Mouse (Mus musculus) testis, adult 2 months (tissue): ENCODE results near the gene Pik3c2g. TPM values are rescaled to one million over a fixed set of nuclear protein-coding genes. Genes with fewer than 3 reads are reported as not detected.

Experiments
- H3K27ac ChIP-seq: fragments of 200-500 bp; 2 replicates; pipeline ENCODE4 v1.5.1; 2012; ENCODE audit warnings: low read depth, low read length; ENCODE audit not compliant: control insufficient read depth, insufficient read depth
- H3K27me3 ChIP-seq: fragments of 200-500 bp; 2 replicates; pipeline ENCODE4 v1.6.1; 2012; ENCODE audit warnings: mild to moderate bottlenecking, low read length, moderate library complexity; ENCODE audit not compliant: control insufficient read depth, insufficient read depth
- H3K36me3 ChIP-seq: fragments of 200-500 bp; 2 replicates; pipeline ENCODE4 v1.6.1; 2012; ENCODE audit warnings: mild to moderate bottlenecking, low read length; ENCODE audit not compliant: control insufficient read depth, insufficient read depth
- H3K4me1 ChIP-seq: fragments of 200-500 bp; 2 replicates; pipeline ENCODE4 v1.6.1; 2012; ENCODE audit warnings: low read length; ENCODE audit not compliant: control insufficient read depth, insufficient read depth
- H3K4me3 ChIP-seq: fragments of 200-500 bp; 2 replicates; pipeline ENCODE4 v1.5.1; 2012; ENCODE audit warnings: low read depth, mild to moderate bottlenecking, low read length, moderate library complexity, mixed read lengths; ENCODE audit not compliant: control insufficient read depth
- CTCF ChIP-seq: fragments of 200-500 bp; IDR thresholded peaks from 2 replicates; pipeline ENCODE4 v1.5.1; 2012; ENCODE audit warnings: low read depth, mild to moderate bottlenecking, inconsistent platforms, low read length, moderate library complexity; ENCODE audit not compliant: control insufficient read depth, insufficient read depth, insufficient replicate concordance
- POLR2A ChIP-seq: fragments of 200-500 bp; IDR thresholded peaks from 2 replicates; pipeline ENCODE4 v1.6.1; 2012; ENCODE audit warnings: low read depth, mild to moderate bottlenecking, inconsistent platforms, low read length, moderate library complexity; ENCODE audit not compliant: control insufficient read depth
- polyA plus RNA-seq: library from polyadenylated mRNA; depleted of rRNA; stranded (reverse); fragments of >200 nt; gene quantifications from 2 replicates; pipeline ENCODE4 v1.2.3, GENCODE M21; 2012

The Pik3c2g gene
- polyA plus RNA-seq, 1 experiment: 0.35 TPM

GRCm38 (mm10) chr6:139760978-139761377 is 174.0 kb downstream of the Pik3c2g start:
- no peaks in the 10 kb centered on the region for H3K4me1 ChIP-seq
- H3K4me3 ChIP-seq: no peak overlapping the region
- no peaks in the 10 kb centered on the region for H3K27me3 ChIP-seq
- H3K36me3 ChIP-seq: no peaks in the 10 kb centered on the region
- H3K27ac ChIP-seq: no peak overlapping the region
- TF ChIP-seq CTCF (no peak), POLR2A (no peak)

DNA sequence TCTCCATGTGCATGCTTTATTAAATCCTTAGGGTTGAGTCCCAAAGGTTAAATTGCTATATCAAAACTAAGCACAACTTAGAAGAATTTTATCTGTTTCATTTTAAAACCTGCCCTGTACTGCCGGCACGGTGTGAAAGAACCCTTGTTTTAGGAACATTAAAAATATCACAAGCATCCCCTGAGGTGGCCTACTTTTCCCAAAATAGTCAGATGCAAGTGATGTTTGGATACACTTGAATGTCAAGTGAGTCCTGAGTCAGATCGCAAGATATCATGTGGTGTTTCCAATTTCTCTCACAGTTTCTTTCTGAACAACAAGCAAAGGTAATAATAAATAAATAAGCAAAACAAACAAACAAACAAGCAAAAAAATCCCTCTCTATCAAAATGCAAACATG is 177.4 kb downstream of the Pik3c2g start:
- Histone ChIP-seq H3K36me3 (no peaks in the 10 kb centered on the region), H3K4me3 (no peak overlapping the region), H3K27me3 (no peaks in the 10 kb centered on the region), H3K4me1 (no peaks in the 10 kb centered on the region), H3K27ac (no peak overlapping the region)
- TF ChIP-seq CTCF (no peak), POLR2A (no peak)

- Histone ChIP-seq H3K36me3 (no peaks in the 10 kb centered on the region), H3K27ac (no peak overlapping the region), H3K4me3 (no peak overlapping the region), H3K4me1 (no peaks in the 10 kb centered on the region), H3K27me3 (no peaks in the 10 kb centered on the region)
- TF ChIP-seq POLR2A (no peak), CTCF (no peak)
Observed at GRCm38 (mm10) chr6:139769744-139770473, 182.9 kb downstream of the Pik3c2g start.

DNA sequence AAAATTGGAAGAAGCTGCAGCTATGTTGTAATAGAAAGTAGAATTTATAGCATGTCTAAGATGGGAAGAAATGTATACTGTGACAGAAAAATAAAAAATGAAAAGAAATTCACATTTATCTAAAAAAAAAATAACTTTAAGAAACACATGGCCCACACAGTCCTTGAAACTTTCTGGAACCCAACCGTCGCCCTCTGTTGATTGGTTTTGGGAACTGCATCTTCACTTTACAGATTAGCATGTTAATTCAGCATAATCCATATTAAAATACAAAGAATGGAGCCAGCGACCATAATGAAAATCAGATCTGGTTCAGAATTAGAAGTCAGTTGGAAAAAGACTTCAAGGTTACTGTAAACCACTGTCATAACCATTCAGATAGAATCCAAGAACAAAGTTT is 183.5 kb downstream of the Pik3c2g start:
- Histone ChIP-seq H3K4me3 (no peak overlapping the region), H3K36me3 (no peaks in the 10 kb centered on the region), H3K27ac (no peak overlapping the region), H3K4me1 (no peaks in the 10 kb centered on the region), H3K27me3 (no peaks in the 10 kb centered on the region)
- TF ChIP-seq CTCF: no peak
- TF ChIP-seq POLR2A: no peak

- Histone ChIP-seq H3K27ac (no peak overlapping the region), H3K4me1 (no peaks in the 10 kb centered on the region), H3K36me3 (no peaks in the 10 kb centered on the region), H3K4me3 (no peak overlapping the region), H3K27me3 (no peaks in the 10 kb centered on the region)
- TF ChIP-seq CTCF (no peak), POLR2A (no peak)
Observed at GRCm38 (mm10) chr6:139777576-139778282, 190.7 kb downstream of the Pik3c2g start.

GRCm38 (mm10) chr6:139780028-139780427 is 193.0 kb downstream of the Pik3c2g start:
- Histone ChIP-seq H3K36me3 (no peaks in the 10 kb centered on the region), H3K4me1 (no peaks in the 10 kb centered on the region), H3K27ac (no peak overlapping the region), H3K4me3 (no peak overlapping the region), H3K27me3 (no peaks in the 10 kb centered on the region)
- TF ChIP-seq CTCF (no peak), POLR2A (no peak)

DNA sequence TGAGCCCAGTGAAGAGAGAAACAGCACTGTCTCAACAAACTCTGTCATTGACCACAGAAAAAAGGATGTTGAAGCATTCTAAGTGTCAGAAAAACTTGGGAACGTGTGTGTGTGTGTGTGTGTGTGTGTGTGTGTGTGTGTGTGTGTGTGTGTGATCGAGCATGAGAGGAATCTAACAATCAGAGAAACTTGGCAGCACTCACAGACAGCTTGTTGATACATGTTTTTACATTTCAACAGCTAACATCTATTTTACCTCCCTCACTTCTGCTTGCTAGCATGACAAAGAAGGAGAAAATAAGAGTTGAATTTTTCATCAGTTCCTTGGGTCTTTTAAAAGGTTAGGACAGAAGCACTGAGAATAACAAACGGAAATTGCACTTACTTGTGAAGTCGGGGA is 202.5 kb downstream of the Pik3c2g start:
- no peak overlapping the region for H3K4me3 ChIP-seq
- no peak overlapping the region for H3K27ac ChIP-seq
- no peaks in the 10 kb centered on the region for H3K27me3 ChIP-seq
- TF ChIP-seq CTCF (no peak), POLR2A (no peak)
- no peaks in the 10 kb centered on the region for H3K36me3 ChIP-seq
- H3K4me1 ChIP-seq: no peaks in the 10 kb centered on the region
